Mouse (Mus musculus) forebrain, postnatal 0 days (tissue): ENCODE data around the gene Cstf3. TPM values are rescaled to one million over a fixed set of nuclear protein-coding genes. Genes with fewer than 3 reads are reported as not detected.

Experiments
- ATAC-seq: fragments of 200-750 bp; cut with Nextera tagmentation; 2 replicates; pipeline ENCODE4 v1.8.0; 2017; ENCODE audit warnings: mild to moderate bottlenecking, moderate library complexity
- DNase-seq: peaks from one replicate; pipeline ENCODE4 v3.0.0-alpha.2; 2015
- H3K27ac ChIP-seq: fragments of 300-500 bp; sonication (generic); 2 replicates; pipeline ENCODE4 v1.5.1; 2014; ENCODE audit warnings: low read depth, mild to moderate bottlenecking, antibody characterized with exemption, low read length, moderate library complexity, mixed read lengths
- H3K27me3 ChIP-seq: fragments of 300-500 bp; sonication (generic); 2 replicates; pipeline ENCODE4 v1.6.1; 2014; ENCODE audit warnings: mild to moderate bottlenecking, low read length, mixed read lengths; ENCODE audit not compliant: insufficient read depth
- H3K36me3 ChIP-seq: fragments of 300-500 bp; sonication (generic); 2 replicates; pipeline ENCODE4 v1.6.1; 2014; ENCODE audit warnings: mild to moderate bottlenecking, moderate library complexity; ENCODE audit not compliant: insufficient read depth
- H3K4me1 ChIP-seq: fragments of 300-500 bp; sonication (generic); 2 replicates; pipeline ENCODE4 v1.6.1; 2014; ENCODE audit warnings: antibody characterized with exemption; ENCODE audit not compliant: insufficient read depth
- H3K4me2 ChIP-seq: fragments of 300-500 bp; sonication (generic); 2 replicates; pipeline ENCODE4 v1.6.1; 2014; ENCODE audit warnings: low read depth, mild to moderate bottlenecking, moderate library complexity
- H3K4me3 ChIP-seq: fragments of 300-500 bp; sonication (generic); 2 replicates; pipeline ENCODE4 v1.5.1; 2014; ENCODE audit warnings: low read depth, low read length, mixed read lengths
- H3K9ac ChIP-seq: fragments of 300-500 bp; sonication (generic); 2 replicates; pipeline ENCODE4 v1.6.1; 2014; ENCODE audit warnings: mild to moderate bottlenecking
- H3K9me3 ChIP-seq: fragments of 300-500 bp; sonication (generic); 2 replicates; pipeline ENCODE4 v1.6.1; 2016; ENCODE audit warnings: low read length
- CTCF ChIP-seq: sonication (generic); IDR thresholded peaks from 2 replicates; pipeline ENCODE4 v1.5.1; 2016; ENCODE audit warnings: antibody characterized with exemption, control low read depth, low read depth
- WGBS: fragments of 180-500 bp; shearing (Covaris S2); extraction: QIAGEN DNeasy Blood & Tissue Kit; methylation state at CpG from one replicate; pipeline ENCODE4 v1.1.7; 2014; 5-methylcytosine and 5-hydroxymethylcytosine counted together
- polyA plus RNA-seq: library from polyadenylated mRNA; unstranded; fragments of >200 nt; fragmentation: Nextera tagmentation; extraction: Ambion mirVana; gene quantifications from 2 replicates; pipeline ENCODE4 v1.2.1, GENCODE M21; 2015
- total RNA-seq: library from RNA; depleted of rRNA; stranded (reverse); fragments of >200 nt; gene quantifications from 2 replicates; pipeline ENCODE4 v1.2.3, GENCODE M21; 2014

The Cstf3 gene
- total and polyA plus RNA-seq, 2 experiments from 2014 or later: 33.5 to 65.3 TPM

DNA sequence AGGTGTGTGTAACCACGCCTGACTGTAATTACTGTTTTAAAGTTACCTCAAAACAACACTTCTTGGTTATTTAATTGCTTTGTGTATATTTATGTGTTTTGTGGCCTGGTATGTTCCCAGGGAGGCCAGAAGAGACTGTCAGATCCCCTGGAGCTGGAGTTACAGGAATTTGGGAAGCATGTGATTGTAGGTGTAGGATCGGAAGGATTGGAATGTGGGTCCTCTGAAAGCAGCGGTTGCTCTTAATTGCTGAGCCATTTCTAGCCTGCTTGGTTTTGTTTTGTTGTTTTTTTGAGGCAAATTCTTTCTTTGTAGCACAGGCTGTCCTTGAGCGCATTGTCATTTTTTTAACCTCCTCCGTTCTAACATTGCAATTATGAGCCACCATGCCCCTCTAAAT lies 14.4 kb downstream of the Cstf3 start:
- Histone ChIP-seq H3K4me2 (no peak overlapping the region), H3K9ac (no peak overlapping the region), H3K9me3 (no peaks in the 10 kb centered on the region), H3K36me3 (no peaks in the 10 kb centered on the region), H3K27me3 (no peaks in the 10 kb centered on the region), H3K4me3 (no peak overlapping the region), H3K27ac (no peak overlapping the region), H3K4me1 (no peaks in the 10 kb centered on the region)
- WGBS: 72% methylated on average over 5 of the region's 5 CpGs
- no peak for ATAC-seq
- no peak for TF ChIP-seq CTCF
- no peak for DNase-seq

- Histone ChIP-seq H3K4me1 (no peaks in the 10 kb centered on the region), H3K27ac (no peak overlapping the region), H3K36me3 (no peaks in the 10 kb centered on the region), H3K9ac (no peak overlapping the region), H3K4me2 (no peak overlapping the region), H3K9me3 (no peaks in the 10 kb centered on the region), H3K27me3 (no peaks in the 10 kb centered on the region), H3K4me3 (no peak overlapping the region)
- ATAC-seq: no peak
- 88% methylated on average over 1 of the region's 1 CpGs for WGBS
- TF ChIP-seq CTCF: no peak
- DNase-seq: no peak
Observed at GRCm38 (mm10) chr2:104605560-104605959, 15.2 kb downstream of the Cstf3 start.

- Histone ChIP-seq H3K27ac (no peak overlapping the region), H3K27me3 (no peaks in the 10 kb centered on the region), H3K36me3 (no peaks in the 10 kb centered on the region), H3K4me3 (no peak overlapping the region), H3K9ac (no peak overlapping the region), H3K4me1 (no peaks in the 10 kb centered on the region), H3K9me3 (no peaks in the 10 kb centered on the region), H3K4me2 (no peak overlapping the region)
- WGBS: 95% methylated on average over 3 of the region's 3 CpGs
- DNase-seq (no peak), ATAC-seq (no peak)
- TF ChIP-seq CTCF: no peak
Observed at GRCm38 (mm10) chr2:104614786-104615185, 24.5 kb downstream of the Cstf3 start.

DNA sequence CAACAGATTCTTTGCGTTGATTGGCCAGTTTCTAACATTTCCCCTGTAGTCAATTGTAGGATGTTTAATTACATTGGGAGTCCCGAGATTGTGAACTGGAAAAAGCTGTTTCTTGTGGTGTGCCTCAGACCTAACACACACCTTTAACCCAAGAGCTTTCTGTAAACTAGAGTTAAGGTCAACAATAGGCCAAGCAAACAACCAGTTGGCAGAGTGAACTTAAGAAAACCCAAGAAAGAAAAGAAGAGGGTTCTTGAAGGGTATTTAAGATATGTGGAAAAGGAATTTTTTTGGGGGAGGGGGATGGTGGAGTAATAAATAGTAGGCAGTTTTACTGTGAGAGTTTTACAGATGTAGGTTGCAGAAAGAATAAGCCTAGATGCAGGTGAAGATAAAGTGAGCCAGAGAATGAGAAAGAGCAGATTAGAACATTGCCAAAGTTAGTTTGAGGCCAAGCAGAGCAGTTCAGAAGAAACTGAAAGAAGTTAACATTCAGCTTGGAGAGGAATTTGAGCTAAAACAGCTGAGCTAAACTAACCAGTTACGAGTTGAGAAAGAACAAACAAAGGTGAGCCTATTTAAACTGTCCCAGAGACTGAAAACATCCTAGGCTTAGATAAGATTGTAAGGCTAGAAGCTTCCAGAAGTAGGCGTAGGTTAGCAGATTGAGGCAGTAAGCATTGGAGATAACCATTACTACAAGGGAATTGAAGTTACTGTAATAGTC lies 25.8 kb downstream of the Cstf3 start:
- H3K36me3 ChIP-seq: no peaks in the 10 kb centered on the region
- DNase-seq: no peak
- H3K9me3 ChIP-seq: no peaks in the 10 kb centered on the region
- H3K4me3 ChIP-seq: no peak overlapping the region
- no peaks in the 10 kb centered on the region for H3K4me1 ChIP-seq
- H3K27ac ChIP-seq: no peak overlapping the region
- no peak overlapping the region for H3K4me2 ChIP-seq
- no peak overlapping the region for H3K9ac ChIP-seq
- TF ChIP-seq CTCF: no peak
- 94% methylated on average over 4 of the region's 4 CpGs for WGBS
- no peak for ATAC-seq
- H3K27me3 ChIP-seq: no peaks in the 10 kb centered on the region

DNA sequence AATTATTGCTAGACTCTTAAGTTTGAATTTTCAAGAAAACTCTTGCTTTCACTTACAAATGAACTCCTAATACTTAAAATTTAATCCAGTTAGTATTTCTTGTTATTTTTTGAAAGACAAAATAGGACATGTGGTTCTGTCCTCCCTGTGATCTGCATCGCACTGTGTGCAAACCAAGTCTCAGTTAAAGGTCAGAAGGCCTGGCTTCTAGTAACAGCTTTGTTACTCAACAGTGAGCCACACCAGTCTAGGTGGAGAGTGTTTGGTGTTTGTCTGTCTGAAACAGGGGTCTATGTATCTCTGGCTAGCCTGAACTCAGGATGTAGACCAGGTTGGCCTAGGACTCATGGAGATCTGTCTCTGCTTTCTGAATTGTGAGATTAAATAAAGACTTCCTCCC lies 68.3 kb downstream of the Cstf3 start:
- Histone ChIP-seq H3K4me2 (no peak overlapping the region), H3K4me1 (no peaks in the 10 kb centered on the region), H3K27ac (no peak overlapping the region), H3K9ac (no peak overlapping the region), H3K36me3 (peaks cover 52% of the 10 kb centered on the region), H3K27me3 (no peaks in the 10 kb centered on the region), H3K9me3 (no peaks in the 10 kb centered on the region), H3K4me3 (no peak overlapping the region)
- ATAC-seq (no peak), DNase-seq (no peak)
- 94% methylated on average over 1 of the region's 1 CpGs for WGBS
- no peak for TF ChIP-seq CTCF

GRCm38 (mm10) chr2:104663372-104664100 lies 73.2 kb downstream of the Cstf3 start:
- DNase-seq: no peak
- Histone ChIP-seq H3K4me1 (no peaks in the 10 kb centered on the region), H3K27me3 (no peaks in the 10 kb centered on the region), H3K4me2 (no peak overlapping the region), H3K27ac (no peak overlapping the region), H3K36me3 (peaks cover 42% of the 10 kb centered on the region), H3K9me3 (no peaks in the 10 kb centered on the region), H3K4me3 (no peak overlapping the region), H3K9ac (no peak overlapping the region)
- 93% methylated on average over 8 of the region's 8 CpGs for WGBS
- ATAC-seq: no peak
- TF ChIP-seq CTCF: no peak

- peaks cover 12% of the 10 kb centered on the region; the same call in 1 of the 2 replicates for H3K36me3 ChIP-seq
- H3K9me3 ChIP-seq: no peaks in the 10 kb centered on the region
- no peak overlapping the region for H3K9ac ChIP-seq
- DNase-seq: no peak
- H3K4me3 ChIP-seq: no peak overlapping the region
- no peaks in the 10 kb centered on the region for H3K4me1 ChIP-seq
- 87% methylated on average over 6 of the region's 6 CpGs for WGBS
- no peak overlapping the region for H3K27ac ChIP-seq
- peak; percentile 12; the same call in 1 of the 2 replicates for TF ChIP-seq CTCF
- no peak overlapping the region for H3K4me2 ChIP-seq
- no peak for ATAC-seq
- H3K27me3 ChIP-seq: no peaks in the 10 kb centered on the region
Observed at GRCm38 (mm10) chr2:104669122-104669804, 78.9 kb downstream of the Cstf3 start.
